Mouse (Mus musculus) heart, postnatal 0 days (tissue): ENCODE measurements at regions not wholly inside any gene's neighbourhood (a gene's known extent, or its start where the extent isn't known, plus 50 kb on each side); places are given as distances from the start of the nearest gene placed in this dataset.

Source experiments
- ATAC-seq: fragments of 200-750 bp; cut with Nextera tagmentation; 2 replicates; pipeline ENCODE4 v1.8.0; 2017; ENCODE audit warnings: low read depth, moderate number of reproducible peaks, moderate library complexity; ENCODE audit not compliant: insufficient read depth
- DNase-seq: peaks from one replicate; pipeline ENCODE4 v3.0.0-alpha.2; 2016; ENCODE audit warnings: low spot score
- H3K27ac ChIP-seq: fragments of 300-500 bp; sonication (generic); 2 replicates; pipeline ENCODE4 v1.5.1; 2014; ENCODE audit warnings: low read depth, mild to moderate bottlenecking
- H3K27me3 ChIP-seq: fragments of 300-500 bp; sonication (generic); 2 replicates; pipeline ENCODE4 v1.6.1; 2014; ENCODE audit warnings: low read length, mixed read lengths; ENCODE audit not compliant: control insufficient read depth, insufficient read depth
- H3K36me3 ChIP-seq: fragments of 300-500 bp; sonication (generic); replicated peaks from 2 replicates; pipeline ENCODE4 v1.6.1; 2014; ENCODE audit warnings: low read length, mixed read lengths; ENCODE audit not compliant: control insufficient read depth, insufficient read depth
- H3K4me1 ChIP-seq: fragments of 300-500 bp; sonication (generic); 2 replicates; pipeline ENCODE4 v1.6.1; 2014; ENCODE audit warnings: antibody characterized with exemption; ENCODE audit not compliant: control insufficient read depth, insufficient read depth
- H3K4me2 ChIP-seq: fragments of 300-500 bp; sonication (generic); 2 replicates; pipeline ENCODE4 v1.6.1; 2014; ENCODE audit warnings: low read depth, mild to moderate bottlenecking, low read length, moderate library complexity
- H3K4me3 ChIP-seq: fragments of 300-500 bp; sonication (generic); 2 replicates; pipeline ENCODE4 v1.5.1; 2014; ENCODE audit warnings: low read depth, low read length
- H3K9ac ChIP-seq: fragments of 300-500 bp; sonication (generic); replicated peaks from 2 replicates; pipeline ENCODE4 v1.6.1; 2014; ENCODE audit warnings: low read depth, low read length, mixed read lengths
- H3K9me3 ChIP-seq: fragments of 300-500 bp; sonication (generic); replicated peaks from 2 replicates; pipeline ENCODE4 v1.6.1; 2016; ENCODE audit warnings: low read length; ENCODE audit not compliant: control insufficient read depth
- CTCF ChIP-seq: IDR thresholded peaks from 2 replicates; pipeline ENCODE4 v1.5.1; 2016; ENCODE audit warnings: antibody characterized with exemption, control low read depth, low read depth
- EP300 ChIP-seq: IDR thresholded peaks from 2 replicates; pipeline ENCODE4 v1.6.1; 2016; ENCODE audit warnings: antibody characterized with exemption, low read depth
- WGBS: fragments of 180-500 bp; shearing (Covaris S2); extraction: QIAGEN DNeasy Blood & Tissue Kit; methylation state at CpG from one replicate; pipeline ENCODE4 v1.1.7; 2014; 5-methylcytosine and 5-hydroxymethylcytosine counted together

DNA sequence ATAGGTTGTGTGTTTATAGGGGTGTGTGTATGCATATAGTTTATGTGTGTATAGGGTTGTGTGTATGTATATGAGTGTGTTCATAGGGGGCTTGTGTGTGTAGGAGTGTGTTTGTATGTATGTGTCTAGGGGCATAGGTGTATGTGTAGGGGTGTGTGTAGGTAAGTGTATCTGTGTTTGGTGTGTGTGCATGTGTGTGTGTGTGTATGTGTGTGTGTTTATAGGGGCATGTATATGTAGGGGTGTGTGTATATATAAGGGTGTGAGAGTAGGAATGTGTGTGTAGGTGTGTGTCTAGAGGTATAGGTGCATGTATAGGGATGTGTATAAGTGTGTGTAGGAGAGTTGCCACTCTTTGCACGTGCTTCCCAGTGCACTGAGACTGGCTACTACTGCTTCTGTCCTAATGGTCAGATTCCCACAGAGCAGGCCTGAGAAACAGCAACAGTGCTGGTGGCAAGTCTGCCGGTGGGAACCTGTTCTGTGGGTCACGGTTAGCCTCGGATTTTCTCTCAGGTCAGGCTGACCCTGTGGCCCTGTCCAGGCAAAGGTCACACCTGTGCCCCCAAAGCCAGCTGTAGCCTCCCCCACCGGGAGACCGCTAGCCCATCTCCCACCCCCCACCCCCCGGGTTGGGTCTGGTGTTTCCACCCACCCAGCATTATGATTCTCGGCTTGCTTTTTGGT, 90.5 kb upstream of the Itga6 start:
- TF ChIP-seq CTCF, result no peak
- no peak for TF ChIP-seq EP300
- ATAC-seq (no peak), DNase-seq (no peak)
- 66% methylated on average over 8 of the region's 8 CpGs for WGBS
- Histone ChIP-seq H3K4me2 (no peak overlapping the region), H3K36me3 (no peaks in the 10 kb centered on the region), H3K4me1 (0 out of 2 replicates have a peak, but pooled peaks cover 5% of the 10 kb centered on the region), H3K27me3 (no peaks in the 10 kb centered on the region), H3K9me3 (no peaks in the 10 kb centered on the region), H3K9ac (no peak overlapping the region), H3K27ac (no peak overlapping the region), H3K4me3 (no peak overlapping the region)

DNA sequence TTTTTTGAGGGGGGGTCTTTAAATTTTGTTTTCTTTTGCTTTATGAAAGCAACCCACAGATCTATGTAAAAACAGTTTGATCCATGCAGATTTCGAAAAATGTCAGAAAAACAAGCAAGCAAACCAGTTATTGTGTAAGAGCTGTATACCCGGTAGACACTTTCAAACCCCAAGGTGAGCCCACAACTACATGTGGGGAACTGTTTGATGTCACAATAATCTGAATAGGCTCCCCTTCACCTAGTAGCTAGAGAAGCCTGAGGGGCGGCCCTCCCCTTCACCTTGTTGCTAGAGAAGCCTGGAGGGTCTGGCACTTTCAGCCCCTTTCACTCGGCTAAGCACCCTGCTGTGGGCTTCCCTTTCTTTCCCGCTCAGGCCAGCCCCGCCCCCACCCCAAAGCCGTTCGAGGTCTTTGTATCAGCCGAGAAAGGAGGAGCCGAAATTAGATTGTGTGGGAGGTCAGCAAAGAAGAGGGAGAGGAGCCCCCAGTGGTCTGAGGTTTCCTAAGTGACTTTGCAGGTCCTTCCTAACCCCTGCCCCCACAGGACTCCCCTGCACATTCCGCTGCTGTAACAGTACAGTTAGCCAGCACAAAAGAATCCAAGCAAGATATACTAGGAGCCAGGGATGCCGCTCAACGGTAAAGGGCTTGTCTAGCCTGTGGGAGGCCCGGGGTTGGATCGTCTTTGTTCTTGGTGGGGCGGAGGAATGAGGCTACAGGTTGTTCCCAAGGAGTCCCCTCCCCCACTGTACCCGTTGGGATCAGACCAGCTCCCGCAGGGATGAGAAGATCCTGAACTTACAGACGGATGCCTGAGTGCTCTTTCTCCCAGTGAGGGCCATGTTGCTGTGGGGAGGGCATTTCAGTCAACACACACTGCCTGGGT, 89.7 kb upstream of the Itga6 start:
- DNase-seq (peak; percentile 64), ATAC-seq (peak; percentile 75)
- H3K27me3 ChIP-seq, result no peaks in the 10 kb centered on the region
- 0 out of 2 replicates have a peak, but pooled peaks cover 5% of the 10 kb centered on the region for H3K4me1 ChIP-seq
- H3K36me3 ChIP-seq, result no peaks in the 10 kb centered on the region
- 6% methylated on average over 19 of the region's 19 CpGs for WGBS
- peak overlapping the region; percentile 24; the same call in 1 of the 2 replicates for H3K9ac ChIP-seq
- no peaks in the 10 kb centered on the region for H3K9me3 ChIP-seq
- peak overlapping the region; percentile 62 for H3K4me2 ChIP-seq
- TF ChIP-seq EP300, result peak; percentile 43; the same call in 1 of the 2 replicates
- no peak for TF ChIP-seq CTCF
- H3K4me3 ChIP-seq, result peak overlapping the region; percentile 24
- peak overlapping the region; percentile 22 for H3K27ac ChIP-seq

DNA sequence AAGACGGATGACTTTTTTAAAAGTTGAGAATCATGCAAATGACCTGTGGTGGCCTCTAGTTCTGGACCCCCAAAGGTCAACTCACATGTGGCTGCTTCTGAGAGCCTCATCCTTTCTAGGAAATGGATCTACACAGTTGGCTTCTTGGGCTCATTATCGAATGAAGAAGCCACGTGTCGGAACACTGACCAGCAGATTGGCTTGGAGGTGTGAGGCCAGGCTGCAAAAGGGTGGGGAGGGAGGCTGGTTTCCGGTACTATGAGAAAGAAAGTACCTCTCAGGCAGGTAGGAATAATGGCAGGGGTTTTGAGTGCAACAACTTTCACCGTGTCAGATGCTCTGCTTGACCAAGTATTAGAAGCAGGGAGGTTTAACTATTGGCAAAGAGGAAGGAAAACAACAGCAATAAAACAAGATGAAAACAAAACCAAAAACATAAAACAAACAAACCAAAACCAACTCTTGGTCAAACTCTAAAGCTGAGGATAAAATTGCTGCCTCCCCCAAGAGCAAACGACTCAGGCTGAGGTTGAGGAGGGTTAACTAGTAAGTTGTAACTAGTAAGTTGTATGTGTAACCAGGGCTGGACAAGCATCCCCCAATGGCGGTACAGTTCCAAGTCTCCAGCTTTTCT, 88.7 kb upstream of the Itga6 start:
- DNase-seq (no peak), ATAC-seq (no peak)
- Histone ChIP-seq H3K27me3 (no peaks in the 10 kb centered on the region), H3K36me3 (no peaks in the 10 kb centered on the region), H3K4me2 (peak overlapping the region; percentile 62; the same call in 1 of the 2 replicates), H3K9me3 (no peaks in the 10 kb centered on the region), H3K4me1 (0 out of 2 replicates have a peak, but pooled peaks cover 5% of the 10 kb centered on the region), H3K9ac (no peak overlapping the region), H3K27ac (0 out of 2 replicates have a peak overlapping the region, but pooled peaks have one; percentile 22), H3K4me3 (no peak overlapping the region)
- WGBS, result 67% methylated on average over 8 of the region's 8 CpGs
- no peak for TF ChIP-seq EP300
- TF ChIP-seq CTCF, result no peak

DNA sequence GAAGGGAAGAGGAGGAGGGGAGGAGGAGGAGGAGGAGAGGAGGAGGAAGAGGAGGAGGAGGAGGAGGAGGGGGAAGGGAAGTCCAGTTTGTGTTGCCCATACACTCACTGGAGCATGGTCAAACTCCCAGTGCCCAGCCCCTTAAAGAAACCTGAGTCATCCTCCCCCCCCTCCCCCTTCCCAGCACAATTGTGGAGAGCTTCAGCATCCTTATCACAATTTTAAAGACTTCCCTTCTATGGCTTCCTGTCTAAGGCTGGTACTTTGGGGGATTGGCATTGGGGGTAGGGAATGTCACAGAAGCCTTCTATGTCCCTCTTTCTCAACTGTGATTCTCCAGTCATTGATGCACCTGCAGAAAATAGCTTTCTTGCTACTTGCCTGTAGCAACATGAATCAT, 84.0 kb upstream of the Itga6 start:
- no peak overlapping the region for H3K27ac ChIP-seq
- ATAC-seq, result no peak
- DNase-seq, result no peak
- H3K4me2 ChIP-seq, result no peak overlapping the region
- no peak for TF ChIP-seq CTCF
- no peak for TF ChIP-seq EP300
- no peaks in the 10 kb centered on the region for H3K9me3 ChIP-seq
- H3K27me3 ChIP-seq, result no peaks in the 10 kb centered on the region
- H3K9ac ChIP-seq, result no peak overlapping the region
- no peaks in the 10 kb centered on the region for H3K36me3 ChIP-seq
- no peaks in the 10 kb centered on the region; the same call in 1 of the 2 replicates for H3K4me1 ChIP-seq
- H3K4me3 ChIP-seq, result no peak overlapping the region

DNA sequence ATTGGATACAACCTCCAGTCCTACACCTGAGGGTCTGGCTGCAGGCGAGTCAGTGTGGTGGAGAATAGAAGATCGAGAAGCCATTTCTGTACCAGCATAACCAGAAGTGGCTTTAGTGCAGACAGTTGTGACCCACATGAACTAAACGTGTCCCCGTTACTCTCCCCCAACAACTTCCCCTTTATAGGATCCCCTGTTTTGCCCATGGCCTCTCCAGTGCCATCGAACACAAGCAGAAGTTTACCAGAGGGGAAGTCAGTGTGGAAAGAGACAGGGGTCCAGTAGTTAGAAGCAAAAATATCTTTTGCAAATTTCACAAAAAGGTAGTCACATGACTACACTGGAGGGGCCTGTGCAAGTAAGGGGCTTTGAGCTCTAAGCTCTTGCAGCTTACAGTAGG, 83.4 kb upstream of the Itga6 start:
- 79% methylated on average over 5 of the region's 5 CpGs for WGBS
- H3K4me2 ChIP-seq, result no peak overlapping the region
- H3K27me3 ChIP-seq, result no peaks in the 10 kb centered on the region
- H3K4me1 ChIP-seq, result peaks cover 2% of the 10 kb centered on the region; the same call in 1 of the 2 replicates
- H3K27ac ChIP-seq, result no peak overlapping the region
- H3K9me3 ChIP-seq, result no peaks in the 10 kb centered on the region
- H3K36me3 ChIP-seq, result no peaks in the 10 kb centered on the region
- TF ChIP-seq EP300 (no peak), CTCF (no peak)
- H3K4me3 ChIP-seq, result no peak overlapping the region
- ATAC-seq, result no peak
- no peak for DNase-seq
- H3K9ac ChIP-seq, result no peak overlapping the region
